Mouse (Mus musculus) MEL (cell line): ENCODE measurements at regions not wholly inside any gene's neighbourhood (a gene's known extent, or its start where the extent isn't known, plus 50 kb on each side); places are given as distances from the start of the nearest gene placed in this dataset.
A peak's percentile ranks its signal among the peaks of the same experiment; 100 is the strongest.

Experiments used
- DNase-seq: peaks from one replicate; pipeline ENCODE4 v3.0.0; 2011; ENCODE audit warnings: low read depth, low spot score
- H3K27ac ChIP-seq: 2 replicates; pipeline ENCODE4 v1.5.1; 2012; ENCODE audit warnings: low read depth, mild to moderate bottlenecking, control low read depth, low read length, moderate library complexity; ENCODE audit not compliant: control insufficient read depth
- H3K27me3 ChIP-seq, 2 experiments: fragments of 150-350 bp in 1 of 2; sonication (generic) in 1 of 2; 2 replicates each; pipeline ENCODE4 v1.6.1; 2012; ENCODE audit warnings: low read length in 2 of 2, mild to moderate bottlenecking in 2 of 2, improper control_type of control experiment in 1 of 2, moderate library complexity in 1 of 2; ENCODE audit not compliant: insufficient read depth in 2 of 2, control insufficient read depth in 1 of 2
- H3K36me3 ChIP-seq, 2 experiments: 2 replicates each; pipeline ENCODE4 v1.6.1; 2012 to 2014; ENCODE audit warnings: low read length in 2 of 2, improper control_type of control experiment in 1 of 2, inconsistent platforms in 1 of 2, mild to moderate bottlenecking in 1 of 2; ENCODE audit not compliant: insufficient read depth in 2 of 2, control insufficient read depth in 1 of 2
- H3K4me1 ChIP-seq, 2 experiments: fragments of 150-350 bp in 1 of 2; sonication (generic) in 1 of 2; 2 replicates each; pipeline ENCODE4 v1.6.1; 2012; ENCODE audit warnings: low read length in 2 of 2, improper control_type of control experiment in 1 of 2, mild to moderate bottlenecking in 1 of 2; ENCODE audit not compliant: insufficient read depth in 2 of 2, control insufficient read depth in 1 of 2
- H3K4me3 ChIP-seq, 2 experiments: fragments of 150-350 bp in 1 of 2; sonication (generic) in 1 of 2; 2 replicates each; pipeline ENCODE4 v1.5.1; 2012; ENCODE audit warnings: low read depth in 2 of 2, low read length in 2 of 2, mild to moderate bottlenecking in 2 of 2, moderate library complexity in 2 of 2, control low read depth in 1 of 2, improper control_type of control experiment in 1 of 2; ENCODE audit not compliant: control insufficient read depth in 1 of 2, insufficient read depth in 1 of 2
- H3K79me2 ChIP-seq: 2 replicates; pipeline ENCODE4 v1.6.1; 2012; ENCODE audit warnings: mild to moderate bottlenecking, low read length, moderate library complexity; ENCODE audit not compliant: control insufficient read depth, poor library complexity, insufficient read depth
- H3K9ac ChIP-seq: 2 replicates; pipeline ENCODE4 v1.6.1; 2012; ENCODE audit warnings: low read depth, mild to moderate bottlenecking, control low read depth, low read length, moderate library complexity; ENCODE audit not compliant: control insufficient read depth, poor library complexity, severe bottlenecking
- H3K9me3 ChIP-seq: fragments of 150-350 bp; sonication (generic); replicated peaks from 2 replicates; pipeline ENCODE4 v1.6.1; 2012; ENCODE audit warnings: mild to moderate bottlenecking, low read length, improper control_type of control experiment, moderate library complexity; ENCODE audit not compliant: insufficient read depth
- CHD1 ChIP-seq: IDR thresholded peaks from 2 replicates; pipeline ENCODE4 v1.6.1; 2012; ENCODE audit warnings: low read depth, mild to moderate bottlenecking, inconsistent platforms, low read length, improper control_type of control experiment
- CHD2 ChIP-seq: IDR thresholded peaks from 2 replicates; pipeline ENCODE4 v1.6.1; 2011; ENCODE audit warnings: low read length, improper control_type of control experiment
- CTCF ChIP-seq, 3 experiments: IDR thresholded peaks in 2 of 3; conservative IDR thresholded peaks in 1 of 3; 2 replicates each; pipeline ENCODE4 v1.5.1; 2011 to 2012; ENCODE audit warnings: low read length in 3 of 3, low read depth in 2 of 3, mild to moderate bottlenecking in 2 of 3, improper control_type of control experiment in 1 of 3, inconsistent platforms in 1 of 3, mixed read lengths in 1 of 3, moderate library complexity in 1 of 3; ENCODE audit not compliant: control insufficient read depth in 1 of 3, insufficient read depth in 1 of 3, poor library complexity in 1 of 3, severe bottlenecking in 1 of 3
- E2F4 ChIP-seq: IDR thresholded peaks from 2 replicates; pipeline ENCODE4 v1.6.1; 2011; ENCODE audit warnings: low read depth, low read length, improper control_type of control experiment, borderline replicate concordance
- EP300 ChIP-seq, 2 experiments: IDR thresholded peaks; 2 replicates each; pipeline ENCODE4 v1.6.1; 2011; ENCODE audit warnings: improper control_type of control experiment in 2 of 2, low read length in 2 of 2, low read depth in 1 of 2, mild to moderate bottlenecking in 1 of 2
- GABPA ChIP-seq: IDR thresholded peaks from 2 replicates; pipeline ENCODE4 v1.6.1; 2012; ENCODE audit warnings: low read depth, mild to moderate bottlenecking, inconsistent platforms, low read length, improper control_type of control experiment, moderate library complexity
- GATA1 ChIP-seq: IDR thresholded peaks from 2 replicates; pipeline ENCODE4 v1.6.1; 2011; ENCODE audit warnings: low read depth, low read length, improper control_type of control experiment
- HCFC1 ChIP-seq: IDR thresholded peaks from 2 replicates; pipeline ENCODE4 v1.6.1; 2012; ENCODE audit warnings: low read depth, mild to moderate bottlenecking, inconsistent platforms, low read length, improper control_type of control experiment, moderate library complexity
- JUND ChIP-seq: IDR thresholded peaks from 2 replicates; pipeline ENCODE4 v1.6.1; 2011; ENCODE audit warnings: low read depth, mild to moderate bottlenecking, improper control_type of control experiment, low read length
- KAT2A ChIP-seq: conservative IDR thresholded peaks from 2 replicates; pipeline ENCODE4 v1.6.1; 2012; ENCODE audit warnings: low read depth, low read length, improper control_type of control experiment, inconsistent platforms
- MAFK ChIP-seq: IDR thresholded peaks from 2 replicates; pipeline ENCODE4 v1.6.1; 2011; ENCODE audit warnings: low read depth, mild to moderate bottlenecking, low read length, improper control_type of control experiment, borderline replicate concordance
- MAZ ChIP-seq: IDR thresholded peaks from 2 replicates; pipeline ENCODE4 v1.6.1; 2012; ENCODE audit warnings: low read depth, mild to moderate bottlenecking, inconsistent platforms, low read length, improper control_type of control experiment
- MEF2A ChIP-seq: IDR thresholded peaks from 2 replicates; pipeline ENCODE4 v1.6.1; 2014; ENCODE audit warnings: low read depth, mild to moderate bottlenecking, inconsistent platforms, low read length, improper control_type of control experiment; ENCODE audit not compliant: poor library complexity, insufficient replicate concordance, severe bottlenecking; ENCODE audit errors: extremely low read depth
- NRF1 ChIP-seq: IDR thresholded peaks from 2 replicates; pipeline ENCODE4 v1.6.1; 2014; ENCODE audit warnings: low read depth, mild to moderate bottlenecking, inconsistent platforms, low read length, improper control_type of control experiment, moderate library complexity; ENCODE audit not compliant: poor library complexity, insufficient read depth, severe bottlenecking
- POLR2AphosphoS2 ChIP-seq: IDR thresholded peaks from 2 replicates; pipeline ENCODE4 v1.6.1; 2011; ENCODE audit warnings: low read length, improper control_type of control experiment
- RAD21 ChIP-seq: IDR thresholded peaks from 2 replicates; pipeline ENCODE4 v1.6.1; 2011; ENCODE audit warnings: mild to moderate bottlenecking, low read depth, low read length, improper control_type of control experiment
- SIN3A ChIP-seq: IDR thresholded peaks from 2 replicates; pipeline ENCODE4 v1.6.1; 2012; ENCODE audit warnings: low read length, improper control_type of control experiment, inconsistent platforms
- SMC3 ChIP-seq: IDR thresholded peaks from 2 replicates; pipeline ENCODE4 v1.6.1; 2011; ENCODE audit warnings: low read depth, low read length, improper control_type of control experiment
- TAL1 ChIP-seq: IDR thresholded peaks from 2 replicates; pipeline ENCODE4 v1.6.1; 2012; ENCODE audit warnings: mild to moderate bottlenecking, inconsistent platforms, low read length, moderate library complexity, mixed read lengths
- TCF12 ChIP-seq: IDR thresholded peaks from 2 replicates; pipeline ENCODE4 v1.6.1; 2014; ENCODE audit warnings: low read depth, mild to moderate bottlenecking, inconsistent platforms, low read length, improper control_type of control experiment, moderate library complexity
- USF1 ChIP-seq: IDR thresholded peaks from 2 replicates; pipeline ENCODE4 v1.6.1; 2014; ENCODE audit warnings: low read depth, mild to moderate bottlenecking, inconsistent platforms, low read length, improper control_type of control experiment, moderate library complexity
- ZC3H11A ChIP-seq: IDR thresholded peaks from 2 replicates; pipeline ENCODE4 v1.6.1; 2012; ENCODE audit warnings: low read depth, mild to moderate bottlenecking, inconsistent platforms, low read length, improper control_type of control experiment
- ZMIZ1 ChIP-seq: IDR thresholded peaks from 2 replicates; pipeline ENCODE4 v1.6.1; 2012; ENCODE audit warnings: low read depth, mild to moderate bottlenecking, inconsistent platforms, low read length, improper control_type of control experiment, moderate library complexity
- ZNF384 ChIP-seq: IDR thresholded peaks from 2 replicates; pipeline ENCODE4 v1.6.1; 2012; ENCODE audit warnings: low read depth, mild to moderate bottlenecking, inconsistent platforms, low read length, improper control_type of control experiment

- TF ChIP-seq ZC3H11A: peak; percentile 78
- TF ChIP-seq CHD2: no peak
- TF ChIP-seq RAD21: peak; percentile 94
- peak; percentile 85 for TF ChIP-seq SMC3
- no peak for TF ChIP-seq USF1
- TF ChIP-seq HCFC1: no peak
- TF ChIP-seq SIN3A: no peak
- TF ChIP-seq EP300 (IDR thresholded peaks at IDR 0.05; ENCODE audit: low read depth in 1 of 2, low read length in 2 of 2): no peak
- no peak for TF ChIP-seq GABPA
- TF ChIP-seq CHD1: no peak
- TF ChIP-seq TCF12: no peak
- TF ChIP-seq CTCF (IDR thresholded peaks at IDR 0.05 in 2 of 3, conservative IDR thresholded peaks at IDR 0.05 in 1 of 3; ENCODE audit: control insufficient read depth in 1 of 3, insufficient read depth in 1 of 3, low read depth in 2 of 3, low read length in 3 of 3, poor library complexity in 1 of 3, severe bottlenecking in 1 of 3): peak; percentile 8 to 83 (median 43); a peak in 4 of 6 replicates
- TF ChIP-seq MAZ: no peak
- TF ChIP-seq ZMIZ1: no peak
- Histone ChIP-seq H3K36me3 (no peaks in the 10 kb centered on the region), H3K4me3 (no peak overlapping the region), H3K9me3 (no peaks in the 10 kb centered on the region), H3K27me3 (no peaks in the 10 kb centered on the region; a peak in 1 of 4 replicates), H3K79me2 (no peaks in the 10 kb centered on the region), H3K4me1 (no peaks in the 10 kb centered on the region), H3K27ac (no peak overlapping the region), H3K9ac (no peak overlapping the region)
- DNase-seq: peak; percentile 55
Observed at GRCm38 (mm10) chr19:13980988-13981630, 67.8 kb downstream of the Olfr1505 start.

- Histone ChIP-seq H3K9me3 (no peaks in the 10 kb centered on the region), H3K36me3 (no peaks in the 10 kb centered on the region), H3K9ac (no peak overlapping the region), H3K27me3 (no peaks in the 10 kb centered on the region; a peak in 1 of 4 replicates)
- TF ChIP-seq CTCF (IDR thresholded peaks at IDR 0.05 in 2 of 3, conservative IDR thresholded peaks at IDR 0.05 in 1 of 3; ENCODE audit: control insufficient read depth in 1 of 3, insufficient read depth in 1 of 3, low read depth in 2 of 3, low read length in 3 of 3, poor library complexity in 1 of 3, severe bottlenecking in 1 of 3) (no peak; a peak in 1 of 6 replicates), GABPA (no peak), CHD2 (no peak), SIN3A (no peak), KAT2A (no peak), HCFC1 (no peak), ZMIZ1 (no peak), JUND (no peak), E2F4 (no peak), CHD1 (no peak), MEF2A (no peak), NRF1 (no peak), POLR2AphosphoS2 (no peak), TCF12 (no peak), TAL1 (no peak), MAFK (no peak), GATA1 (no peak), ZNF384 (no peak)
- TF ChIP-seq, all 39 proteins: peak for 0
- no peak overlapping the region for H3K27ac ChIP-seq
- no peaks in the 10 kb centered on the region for H3K79me2 ChIP-seq
- H3K4me1 ChIP-seq: no peaks in the 10 kb centered on the region
- no peak for DNase-seq
- H3K4me3 ChIP-seq: no peak overlapping the region
Observed at GRCm38 (mm10) chr19:13982823-13983222, 69.5 kb downstream of the Olfr1505 start.
